Comparison of ENCODE assay signal across 12 mouse cellular contexts in the genomic region with DNA sequence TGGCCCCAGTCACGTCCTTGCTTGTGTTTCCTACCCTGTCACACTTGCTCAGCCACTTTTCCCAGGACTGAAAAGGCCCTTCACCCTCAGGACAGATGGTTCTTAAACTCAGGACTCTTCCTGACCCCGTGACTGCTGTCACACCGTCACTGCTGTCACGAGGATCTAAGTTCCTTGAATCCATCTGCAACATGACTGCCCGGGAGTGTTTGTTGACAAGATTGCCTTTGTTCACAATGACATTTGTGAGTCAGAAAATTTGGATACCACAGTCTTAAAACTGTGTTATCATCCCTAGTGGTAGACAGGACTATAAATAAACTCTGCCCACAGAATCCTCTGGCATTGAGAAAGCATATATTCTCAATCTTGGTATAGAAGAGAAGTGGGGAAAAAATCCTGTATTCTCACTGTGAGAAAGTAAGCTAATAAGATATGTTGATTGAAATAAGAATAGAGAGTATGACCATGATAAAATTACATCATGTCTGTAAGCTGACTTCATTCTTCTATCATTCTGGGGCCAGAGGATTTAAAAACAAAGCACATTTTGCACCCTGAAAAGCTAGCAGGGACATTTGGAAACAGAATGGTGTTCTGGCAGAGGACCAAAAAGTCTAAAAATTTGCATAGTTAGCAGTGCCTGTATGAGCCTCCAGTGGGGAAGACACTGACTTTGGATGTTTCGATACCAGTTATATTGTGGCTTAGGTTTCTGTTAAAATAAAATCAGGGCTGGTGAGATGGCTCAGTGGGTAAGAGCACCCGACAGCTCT.
A peak's percentile ranks its signal among the peaks of the same experiment; 100 is the strongest.
DNase-seq lines count a peak whose midpoint lies in the region; ATAC-seq and TF ChIP-seq lines count a peak whose summit lies in the region.
"Had no signal": no experiment of that assay in that cellular context is flagged by ENCODE, and none has a peak within 500 bp of the region (broad histone marks: within the 10 kb centered on the region; RNA-seq: fewer than 3 reads in every experiment).

No protein-coding gene starts in this region.

- intact Hi-C loops in left cerebral cortex, postnatal 36 days (cut with DNase I) = loop anchor here (5.0 kb wide), 1 partner anchor 294 kb away; the partner anchor contains the start of gene Tnik

- WGBS in embryonic facial prominence, embryonic 13.5 days = 57% methylated on average over 7 of the region's 7 CpGs
- 64% methylated on average over 7 of the region's 7 CpGs for WGBS in embryonic facial prominence, embryonic 10.5 days
- WGBS in hindbrain, postnatal 0 days = 41% methylated on average over 7 of the region's 7 CpGs
- WGBS in hindbrain, embryonic 12.5 days = 63% methylated on average over 7 of the region's 7 CpGs

- TF ChIP-seq POLR2A in brain, embryonic 14.5 days (IDR thresholded peaks at IDR 0.05; ENCODE audit: borderline replicate concordance, extremely low read depth, insufficient read depth, insufficient read length, poor library complexity, severe bottlenecking) = no peak

- TF ChIP-seq CTCF in hindbrain, postnatal 0 days (IDR thresholded peaks at IDR 0.05; ENCODE audit: low read depth) = no peak
- TF ChIP-seq CTCF in brain, embryonic 14.5 days (IDR thresholded peaks at IDR 0.05; ENCODE audit: borderline replicate concordance, extremely low read depth, insufficient read depth, insufficient read length) = no peak

- no peaks in the 10 kb centered on the region for H3K27me3 ChIP-seq in embryonic facial prominence, embryonic 13.5 days
- H3K27me3 ChIP-seq in embryonic facial prominence, embryonic 10.5 days (replicated peaks; ENCODE audit: low read depth, poor library complexity, severe bottlenecking) = no peaks in the 10 kb centered on the region
- no peaks in the 10 kb centered on the region for H3K27me3 ChIP-seq in hindbrain, postnatal 0 days (ENCODE audit: insufficient read depth, low read length)
- H3K27me3 ChIP-seq in hindbrain, embryonic 12.5 days = no peaks in the 10 kb centered on the region

- H3K4me2 ChIP-seq in embryonic facial prominence, embryonic 13.5 days = no peak overlapping the region
- H3K4me2 ChIP-seq in hindbrain, postnatal 0 days (ENCODE audit: low read depth, low read length) = no peak overlapping the region
- no peak overlapping the region for H3K4me2 ChIP-seq in hindbrain, embryonic 12.5 days (replicated peaks)

- no peaks in the 10 kb centered on the region for H3K36me3 ChIP-seq in embryonic facial prominence, embryonic 13.5 days
- no peaks in the 10 kb centered on the region for H3K36me3 ChIP-seq in embryonic facial prominence, embryonic 10.5 days (replicated peaks)
- peaks cover 3% of the 10 kb centered on the region; the same call in 1 of the 2 replicates for H3K36me3 ChIP-seq in hindbrain, postnatal 0 days (ENCODE audit: insufficient read depth, low read length)
- H3K36me3 ChIP-seq in hindbrain, embryonic 12.5 days = 0 out of 2 replicates have a peak, but pooled peaks cover 3% of the 10 kb centered on the region

- H3K4me1 ChIP-seq in embryonic facial prominence, embryonic 13.5 days = peaks cover 26% of the 10 kb centered on the region
- H3K4me1 ChIP-seq in embryonic facial prominence, embryonic 10.5 days = peaks cover 12% of the 10 kb centered on the region
- H3K4me1 ChIP-seq in hindbrain, postnatal 0 days (ENCODE audit: insufficient read depth, low read length) = peaks cover 28% of the 10 kb centered on the region
- H3K4me1 ChIP-seq in hindbrain, embryonic 12.5 days = peaks cover 10% of the 10 kb centered on the region; the same call in 1 of the 2 replicates

- H3K9me3 ChIP-seq in embryonic facial prominence, embryonic 13.5 days = no peaks in the 10 kb centered on the region
- H3K9me3 ChIP-seq in embryonic facial prominence, embryonic 10.5 days = no peaks in the 10 kb centered on the region
- H3K9me3 ChIP-seq in hindbrain, postnatal 0 days (ENCODE audit: low read length) = no peaks in the 10 kb centered on the region
- no peaks in the 10 kb centered on the region for H3K9me3 ChIP-seq in hindbrain, embryonic 12.5 days (replicated peaks)

- DNase-seq in embryonic facial prominence, embryonic 10.5 days (ENCODE audit: low spot score) = no peak
- no peak for DNase-seq in hindbrain, postnatal 0 days (ENCODE audit: low spot score)
- peak; percentile 69 for DNase-seq in brain, embryonic 14.5 days (ENCODE audit: low read depth)
- peak; percentile 26 for DNase-seq in lung, postnatal 36 days
- no peak for DNase-seq in left cerebral cortex, postnatal 36 days (ENCODE audit: low spot score in 2 of 2)
- DNase-seq in testis, postnatal 10 days (ENCODE audit: low spot score) = no peak
- DNase-seq: adrenal gland, postnatal 36 days; cerebellum, adult 11 months; kidney, postnatal 14 days; liver had no signal

- no peak overlapping the region for H3K9ac ChIP-seq in embryonic facial prominence, embryonic 13.5 days
- no peak overlapping the region for H3K9ac ChIP-seq in hindbrain, postnatal 0 days (replicated peaks; ENCODE audit: low read length)
- no peak overlapping the region for H3K9ac ChIP-seq in hindbrain, embryonic 12.5 days

- no peak overlapping the region for H3K4me3 ChIP-seq in embryonic facial prominence, embryonic 13.5 days
- H3K4me3 ChIP-seq in embryonic facial prominence, embryonic 10.5 days = no peak overlapping the region
- no peak overlapping the region for H3K4me3 ChIP-seq in hindbrain, postnatal 0 days (ENCODE audit: low read length)
- no peak overlapping the region for H3K4me3 ChIP-seq in hindbrain, embryonic 12.5 days

- no peak for ATAC-seq in embryonic facial prominence, embryonic 13.5 days (ENCODE audit: insufficient number of reproducible peaks, insufficient read depth, low FRiP score, low TSS enrichment, low read depth)
- no peak for ATAC-seq in hindbrain, postnatal 0 days
- no peak for ATAC-seq in hindbrain, embryonic 12.5 days (ENCODE audit: low FRiP score)

- H3K27ac ChIP-seq in embryonic facial prominence, embryonic 13.5 days = peak overlapping the region; percentile 68
- no peak overlapping the region for H3K27ac ChIP-seq in embryonic facial prominence, embryonic 10.5 days (replicated peaks)
- peak overlapping the region; percentile 72; the same call in 1 of the 2 replicates for H3K27ac ChIP-seq in hindbrain, postnatal 0 days
- H3K27ac ChIP-seq in hindbrain, embryonic 12.5 days = no peak overlapping the region

Comparison
In these comparisons a context has a peak if more than half of its experiments do, and no peak if none do; other contexts are left out.
1. H3K27ac ChIP-seq: peak in embryonic facial prominence, embryonic 13.5 days (single experiment) and hindbrain, postnatal 0 days (single experiment); none in embryonic facial prominence, embryonic 10.5 days (single experiment) and hindbrain, embryonic 12.5 days (single experiment).
2. DNase-seq: peak in brain, embryonic 14.5 days (single experiment) and lung, postnatal 36 days (single experiment); none in embryonic facial prominence, embryonic 10.5 days (single experiment), hindbrain, postnatal 0 days (single experiment), left cerebral cortex, postnatal 36 days (0 of 2) and testis, postnatal 10 days (single experiment).